Mouse (Mus musculus) forebrain, embryonic 16.5 days (tissue): Measurements from ENCODE around the gene Nceh1. TPM values are rescaled to one million over a fixed set of nuclear protein-coding genes. Genes with fewer than 3 reads are reported as not detected.

ENCODE experiments used
- ATAC-seq: fragments of 200-750 bp; cut with Nextera tagmentation; 2 replicates; pipeline ENCODE4 v1.8.0; 2017; ENCODE audit warnings: mild to moderate bottlenecking, moderate library complexity
- H3K27ac ChIP-seq: fragments of 300-500 bp; sonication (generic); 2 replicates; pipeline ENCODE4 v1.5.1; 2014; ENCODE audit warnings: low read length, control low read depth
- H3K27me3 ChIP-seq: fragments of 300-500 bp; sonication (generic); replicated peaks from 2 replicates; pipeline ENCODE4 v1.6.1; 2014; ENCODE audit warnings: low read length; ENCODE audit not compliant: control insufficient read depth, insufficient read depth
- H3K36me3 ChIP-seq: fragments of 300-500 bp; sonication (generic); 2 replicates; pipeline ENCODE4 v1.6.1; 2014; ENCODE audit not compliant: control insufficient read depth, insufficient read depth
- H3K4me1 ChIP-seq: fragments of 300-500 bp; sonication (generic); replicated peaks from 2 replicates; pipeline ENCODE4 v1.6.1; 2014; ENCODE audit warnings: low read length; ENCODE audit not compliant: control insufficient read depth, insufficient read depth
- H3K4me2 ChIP-seq: fragments of 300-500 bp; sonication (generic); 2 replicates; pipeline ENCODE4 v1.6.1; 2014; ENCODE audit warnings: mild to moderate bottlenecking, low read length, control low read depth
- H3K4me3 ChIP-seq: fragments of 300-500 bp; sonication (generic); replicated peaks from 2 replicates; pipeline ENCODE4 v1.5.1; 2014; ENCODE audit warnings: mild to moderate bottlenecking, low read length, control low read depth
- H3K9ac ChIP-seq: fragments of 300-500 bp; sonication (generic); replicated peaks from 2 replicates; pipeline ENCODE4 v1.6.1; 2014; ENCODE audit warnings: low read depth, low read length, control low read depth
- H3K9me3 ChIP-seq: fragments of 300-500 bp; sonication (generic); 2 replicates; pipeline ENCODE4 v1.6.1; 2016; ENCODE audit warnings: low read length; ENCODE audit not compliant: control insufficient read depth
- WGBS: fragments of 180-500 bp; shearing (Covaris S2); extraction: QIAGEN DNeasy Blood & Tissue Kit; methylation state at CpG from one replicate; pipeline ENCODE4 v1.1.7; 2014; 5-methylcytosine and 5-hydroxymethylcytosine counted together
- polyA plus RNA-seq: library from polyadenylated mRNA; unstranded; fragments of >200 nt; fragmentation: Nextera tagmentation; extraction: Ambion mirVana; gene quantifications from 2 replicates; pipeline ENCODE4 v1.2.1, GENCODE M21; 2015

Gene Nceh1
- polyA plus RNA-seq, 1 experiment from 2014 or later, result 8.5 TPM

GRCm38 (mm10) chr3:27188386-27188785 lies 5.6 kb downstream of the Nceh1 start:
- Histone ChIP-seq H3K36me3 (no peaks in the 10 kb centered on the region), H3K4me1 (peaks cover 8% of the 10 kb centered on the region), H3K4me2 (no peak overlapping the region), H3K27me3 (no peaks in the 10 kb centered on the region), H3K9ac (no peak overlapping the region), H3K27ac (no peak overlapping the region), H3K4me3 (no peak overlapping the region), H3K9me3 (no peaks in the 10 kb centered on the region)
- ATAC-seq, result no peak
- 86% methylated on average over 1 of the region's 1 CpGs for WGBS

- H3K4me3 ChIP-seq, result no peak overlapping the region
- ATAC-seq, result peak; percentile 71; the same call in 1 of the 2 replicates
- WGBS, result 43% methylated on average over 14 of the region's 14 CpGs
Observed at GRCm38 (mm10) chr3:27189320-27190261, 6.8 kb downstream of the Nceh1 start.

GRCm38 (mm10) chr3:27190865-27191264 lies 8.1 kb downstream of the Nceh1 start:
- H3K9ac ChIP-seq, result no peak overlapping the region
- 92% methylated on average over 4 of the region's 4 CpGs for WGBS
- no peak for ATAC-seq

More at GRCm38 (mm10) chr3:27189320-27190261, 6.8 kb downstream of the Nceh1 start:
- Histone ChIP-seq H3K4me1 (peaks cover 3% of the 10 kb centered on the region; the same call in 1 of the 2 replicates), H3K27ac (no peak overlapping the region), H3K9me3 (no peaks in the 10 kb centered on the region), H3K4me2 (no peak overlapping the region), H3K36me3 (no peaks in the 10 kb centered on the region), H3K27me3 (no peaks in the 10 kb centered on the region), H3K9ac (no peak overlapping the region)

GRCm38 (mm10) chr3:27191856-27192255 lies 9.1 kb downstream of the Nceh1 start:
- no peak for ATAC-seq
- H3K4me3 ChIP-seq, result no peak overlapping the region
- no peak overlapping the region for H3K27ac ChIP-seq
- no peaks in the 10 kb centered on the region for H3K36me3 ChIP-seq
- H3K4me2 ChIP-seq, result no peak overlapping the region
- H3K4me1 ChIP-seq, result peaks cover 3% of the 10 kb centered on the region; the same call in 1 of the 2 replicates
- H3K27me3 ChIP-seq, result no peaks in the 10 kb centered on the region
- WGBS, result 89% methylated on average over 6 of the region's 6 CpGs
- no peak overlapping the region for H3K9ac ChIP-seq
- H3K9me3 ChIP-seq, result no peaks in the 10 kb centered on the region

More at GRCm38 (mm10) chr3:27190865-27191264, 8.1 kb downstream of the Nceh1 start:
- no peaks in the 10 kb centered on the region for H3K27me3 ChIP-seq
- H3K9me3 ChIP-seq, result no peaks in the 10 kb centered on the region
- H3K4me3 ChIP-seq, result no peak overlapping the region
- H3K4me2 ChIP-seq, result no peak overlapping the region
- no peak overlapping the region for H3K27ac ChIP-seq
- H3K36me3 ChIP-seq, result no peaks in the 10 kb centered on the region
- H3K4me1 ChIP-seq, result peaks cover 3% of the 10 kb centered on the region; the same call in 1 of the 2 replicates

- peaks cover 3% of the 10 kb centered on the region; the same call in 1 of the 2 replicates for H3K4me1 ChIP-seq
- 70% methylated on average over 6 of the region's 6 CpGs for WGBS
- ATAC-seq, result no peak
- H3K9me3 ChIP-seq, result no peaks in the 10 kb centered on the region
- no peaks in the 10 kb centered on the region for H3K36me3 ChIP-seq
- H3K4me3 ChIP-seq, result no peak overlapping the region
- no peak overlapping the region for H3K4me2 ChIP-seq
- no peak overlapping the region for H3K27ac ChIP-seq
- H3K9ac ChIP-seq, result no peak overlapping the region
- no peaks in the 10 kb centered on the region for H3K27me3 ChIP-seq
Observed at GRCm38 (mm10) chr3:27193844-27194317, 11.1 kb downstream of the Nceh1 start.

- no peak for ATAC-seq
- H3K9me3 ChIP-seq, result no peaks in the 10 kb centered on the region
- H3K36me3 ChIP-seq, result no peaks in the 10 kb centered on the region
- no peak overlapping the region for H3K4me2 ChIP-seq
- H3K27ac ChIP-seq, result no peak overlapping the region
- H3K27me3 ChIP-seq, result no peaks in the 10 kb centered on the region
- whole genome bisulfite sequencing, result 87% methylated on average over 4 of the region's 4 CpGs
- no peaks in the 10 kb centered on the region for H3K4me1 ChIP-seq
- H3K4me3 ChIP-seq, result no peak overlapping the region
- no peak overlapping the region for H3K9ac ChIP-seq
Observed at GRCm38 (mm10) chr3:27195153-27195552, 12.4 kb downstream of the Nceh1 start.

GRCm38 (mm10) chr3:27195573-27196227 lies 12.9 kb downstream of the Nceh1 start:
- no peaks in the 10 kb centered on the region for H3K9me3 ChIP-seq
- H3K4me2 ChIP-seq, result no peak overlapping the region
- ATAC-seq, result 0 out of 2 replicates have a peak, but pooled peaks have one; percentile 28
- 91% methylated on average over 8 of the region's 8 CpGs for WGBS
- no peak overlapping the region for H3K27ac ChIP-seq
- no peak overlapping the region for H3K9ac ChIP-seq
- no peaks in the 10 kb centered on the region for H3K27me3 ChIP-seq
- no peaks in the 10 kb centered on the region for H3K36me3 ChIP-seq
- H3K4me3 ChIP-seq, result no peak overlapping the region
- no peaks in the 10 kb centered on the region for H3K4me1 ChIP-seq

- no peaks in the 10 kb centered on the region for H3K4me1 ChIP-seq
- no peak for ATAC-seq
- H3K4me3 ChIP-seq, result no peak overlapping the region
- no peaks in the 10 kb centered on the region for H3K36me3 ChIP-seq
- no peak overlapping the region for H3K27ac ChIP-seq
- H3K9ac ChIP-seq, result no peak overlapping the region
- 85% methylated on average over 1 of the region's 1 CpGs for WGBS
- H3K9me3 ChIP-seq, result no peaks in the 10 kb centered on the region
- H3K4me2 ChIP-seq, result no peak overlapping the region
- no peaks in the 10 kb centered on the region for H3K27me3 ChIP-seq
Observed at GRCm38 (mm10) chr3:27196529-27196928, 13.8 kb downstream of the Nceh1 start.

GRCm38 (mm10) chr3:27197816-27198215 lies 15.1 kb downstream of the Nceh1 start:
- H3K4me1 ChIP-seq, result no peaks in the 10 kb centered on the region
- 80% methylated on average over 5 of the region's 5 CpGs for WGBS
- no peaks in the 10 kb centered on the region for H3K9me3 ChIP-seq
- H3K27me3 ChIP-seq, result no peaks in the 10 kb centered on the region
- H3K4me3 ChIP-seq, result no peak overlapping the region
- no peak overlapping the region for H3K9ac ChIP-seq
- no peak overlapping the region for H3K4me2 ChIP-seq
- no peak overlapping the region for H3K27ac ChIP-seq
- no peaks in the 10 kb centered on the region for H3K36me3 ChIP-seq
- no peak for ATAC-seq
